Mouse (Mus musculus): ENCODE data around the gene Anapc1. TPM values are rescaled to one million over a fixed set of nuclear protein-coding genes. Genes with fewer than 3 reads are reported as not detected.

The Anapc1 gene
- polyA plus RNA-seq (2016; fragmentation: Nextera tagmentation; extraction: Ambion mirVana) = 67.1 and 69.8 TPM in 2 replicates

DNA sequence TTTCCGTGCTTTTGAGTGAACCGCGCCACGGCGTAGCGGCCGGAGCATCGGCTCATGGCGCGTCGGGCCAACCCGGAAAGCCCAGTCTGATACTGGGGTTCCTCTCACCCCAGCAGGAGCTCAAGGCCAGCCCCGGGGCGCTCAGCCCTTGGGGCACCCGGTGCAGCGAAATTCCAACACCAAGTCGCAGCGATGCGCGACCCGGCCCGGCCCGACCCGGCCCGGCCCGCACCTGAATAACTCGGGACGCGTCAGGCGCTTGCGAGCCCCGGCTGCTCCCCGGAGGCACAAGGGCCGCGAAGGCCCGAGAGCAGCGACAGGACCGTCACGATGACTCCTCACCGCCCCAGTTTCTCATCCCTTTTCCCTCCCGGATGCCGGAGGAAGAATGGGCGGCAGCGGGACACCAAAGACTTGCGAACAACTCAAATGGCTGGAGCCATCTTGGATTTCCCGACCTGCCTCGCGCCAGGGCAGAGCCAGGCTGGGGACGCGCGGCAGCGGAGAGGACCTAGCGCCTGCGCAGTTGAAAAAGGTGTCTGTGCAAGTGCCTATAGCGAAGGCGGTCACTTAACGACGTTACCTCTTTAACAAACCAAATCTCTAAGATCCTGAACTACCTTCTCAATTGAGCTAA lies at the start of gene Anapc1:
Gene Anapc1, minus strand, starts transcription at position 471 of the 637 bp plus-strand sequence.
- Histone ChIP-seq H3K27ac (peak within 1 kb of the TSS; percentile 57; the same call in 1 of the 2 replicates), H3K4me3 (peak within 1 kb of the TSS; percentile 95), H3K4me2 (replicated peaks) (peak within 1 kb of the TSS; percentile 71), H3K27me3 (replicated peaks) (no peaks in the 10 kb centered on the region), H3K4me1 (peaks cover 12% of the 10 kb centered on the region), H3K9me3 (no peaks in the 10 kb centered on the region), H3K9ac (peak within 1 kb of the TSS; percentile 94), H3K36me3 (peaks cover 13% of the 10 kb centered on the region)
- peak; percentile 96 for ATAC-seq (ENCODE audit: low FRiP score, low read depth)
- under 1% methylated on average over 58 of the region's 58 CpGs for WGBS

DNA sequence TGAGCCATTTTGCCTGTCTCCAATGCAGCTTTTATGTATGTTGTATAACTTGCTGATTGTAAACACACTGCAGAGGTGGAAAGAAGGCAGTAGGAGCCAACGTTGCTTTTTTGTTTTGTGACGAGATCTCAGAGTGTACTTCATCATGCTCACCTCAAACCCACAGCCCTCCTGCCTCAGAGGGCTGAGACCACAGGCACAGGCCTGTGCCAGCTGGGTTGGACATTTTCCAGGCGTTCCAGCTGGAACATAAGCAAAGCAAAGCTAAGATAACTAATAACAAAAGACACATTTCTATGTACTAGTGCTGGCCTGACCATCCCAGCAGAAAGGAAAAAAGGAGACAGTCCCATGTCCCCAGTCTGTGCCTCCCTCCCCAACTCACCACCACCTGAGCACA lies 47.9 kb upstream of the Anapc1 start:
- Histone ChIP-seq H3K4me3 (no peak overlapping the region), H3K9me3 (no peaks in the 10 kb centered on the region), H3K4me2 (replicated peaks) (no peak overlapping the region), H3K27me3 (replicated peaks) (no peaks in the 10 kb centered on the region), H3K9ac (no peak overlapping the region), H3K4me1 (no peaks in the 10 kb centered on the region), H3K36me3 (no peaks in the 10 kb centered on the region), H3K27ac (no peak overlapping the region)
- 70% methylated on average over 3 of the region's 3 CpGs for WGBS
- no peak for ATAC-seq (ENCODE audit: low FRiP score, low read depth)

DNA sequence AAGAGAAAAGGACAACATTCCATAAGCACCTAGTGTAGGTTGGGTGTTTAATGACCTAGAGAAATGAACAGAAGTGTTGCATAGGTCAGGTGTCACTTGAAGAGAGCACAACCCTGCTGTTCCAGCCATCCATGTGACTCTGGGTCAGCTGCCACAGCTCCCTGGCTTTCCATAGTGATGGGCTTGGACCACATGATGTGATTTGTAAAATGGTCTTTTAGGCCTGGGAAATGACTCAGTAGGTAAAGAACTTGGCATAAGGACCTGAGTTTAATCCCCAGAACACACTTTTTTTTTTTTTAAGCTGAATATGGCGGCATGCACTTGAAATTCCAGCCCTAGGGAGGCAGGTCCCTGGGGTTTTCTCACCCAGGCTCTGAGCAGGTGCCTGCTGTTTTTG lies 44.8 kb upstream of the Anapc1 start:
- Histone ChIP-seq H3K4me2 (replicated peaks) (no peak overlapping the region), H3K4me1 (0 out of 2 replicates have a peak, but pooled peaks cover 4% of the 10 kb centered on the region), H3K27ac (no peak overlapping the region), H3K36me3 (no peaks in the 10 kb centered on the region), H3K9me3 (no peaks in the 10 kb centered on the region), H3K9ac (no peak overlapping the region), H3K27me3 (replicated peaks) (no peaks in the 10 kb centered on the region), H3K4me3 (no peak overlapping the region)
- 74% methylated on average over 1 of the region's 1 CpGs for WGBS
- ATAC-seq (ENCODE audit: low FRiP score, low read depth) = no peak

DNA sequence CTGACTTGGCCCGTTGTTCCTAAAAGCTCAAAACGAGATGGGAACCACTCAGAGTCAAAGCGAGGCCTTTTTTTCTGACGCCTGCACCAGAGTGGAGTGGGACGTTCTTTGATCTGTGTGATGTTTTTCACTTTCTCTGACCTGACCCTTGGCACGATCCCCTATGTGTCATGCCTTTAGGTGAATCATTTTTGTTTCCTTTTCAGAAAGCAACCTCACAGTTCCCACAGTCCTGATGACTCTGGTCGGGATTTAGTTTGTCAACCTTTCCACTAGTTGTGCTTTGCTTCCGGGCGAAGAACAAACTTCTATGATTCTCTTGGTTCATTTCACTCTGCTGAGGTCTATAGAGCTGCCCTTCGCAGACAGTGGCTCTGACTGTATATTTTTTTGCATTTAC lies 44.3 kb upstream of the Anapc1 start:
- H3K27ac ChIP-seq = no peak overlapping the region
- H3K9ac ChIP-seq = no peak overlapping the region
- ATAC-seq (ENCODE audit: low FRiP score, low read depth) = no peak
- no peak overlapping the region for H3K4me3 ChIP-seq
- H3K36me3 ChIP-seq = no peaks in the 10 kb centered on the region
- H3K4me2 ChIP-seq (replicated peaks) = no peak overlapping the region
- 77% methylated on average over 10 of the region's 10 CpGs for WGBS
- H3K27me3 ChIP-seq (replicated peaks) = no peaks in the 10 kb centered on the region
- 0 out of 2 replicates have a peak, but pooled peaks cover 4% of the 10 kb centered on the region for H3K4me1 ChIP-seq
- no peaks in the 10 kb centered on the region for H3K9me3 ChIP-seq

DNA sequence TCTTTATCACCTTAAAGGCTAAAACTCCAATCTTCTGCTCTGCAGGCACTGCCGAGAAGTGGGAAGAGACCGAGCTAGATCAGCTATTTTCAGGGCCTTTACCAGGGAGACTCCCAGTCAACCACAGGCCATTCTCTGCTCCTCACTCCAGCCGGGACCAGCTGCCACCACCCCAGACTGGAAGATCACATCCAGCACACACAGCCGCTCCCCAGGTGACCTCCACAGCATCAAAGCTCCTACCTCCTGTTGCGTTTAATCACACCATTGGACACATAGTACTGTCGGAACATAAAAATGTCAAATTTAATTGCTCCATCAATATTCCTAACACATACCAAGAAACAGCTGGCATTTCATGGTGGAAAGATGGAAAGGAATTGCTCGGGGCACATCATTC lies 42.0 kb upstream of the Anapc1 start:
- 42% methylated on average over 7 of the region's 7 CpGs for WGBS
- no peaks in the 10 kb centered on the region for H3K9me3 ChIP-seq
- no peak overlapping the region for H3K9ac ChIP-seq
- no peaks in the 10 kb centered on the region for H3K27me3 ChIP-seq (replicated peaks)
- H3K4me3 ChIP-seq = no peak overlapping the region
- no peak for ATAC-seq (ENCODE audit: low FRiP score, low read depth)
- H3K27ac ChIP-seq = no peak overlapping the region
- H3K4me1 ChIP-seq = 0 out of 2 replicates have a peak, but pooled peaks cover 4% of the 10 kb centered on the region
- H3K36me3 ChIP-seq = no peaks in the 10 kb centered on the region
- H3K4me2 ChIP-seq (replicated peaks) = no peak overlapping the region

DNA sequence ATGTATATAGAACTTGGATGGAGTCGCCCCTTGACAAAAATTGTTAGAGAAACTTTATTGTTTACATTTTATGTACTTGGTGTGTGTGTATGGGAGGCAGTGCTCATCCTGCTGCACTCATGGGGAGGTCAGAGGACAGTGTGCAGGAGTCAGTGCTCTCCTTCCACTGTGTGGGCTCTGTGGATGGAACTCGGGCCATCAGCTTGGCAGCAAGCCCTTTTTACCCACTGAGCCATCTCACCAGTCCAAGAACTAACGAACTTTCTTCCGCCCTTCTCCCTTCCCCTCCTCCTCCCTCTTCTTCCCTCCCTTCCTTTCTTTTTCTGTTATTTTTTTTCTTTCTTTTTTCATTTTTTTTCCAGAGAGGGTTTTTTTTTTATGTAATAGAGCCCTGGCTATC lies 40.9 kb upstream of the Anapc1 start:
- Histone ChIP-seq H3K27ac (no peak overlapping the region), H3K9me3 (no peaks in the 10 kb centered on the region), H3K4me2 (replicated peaks) (no peak overlapping the region), H3K36me3 (no peaks in the 10 kb centered on the region), H3K4me1 (0 out of 2 replicates have a peak, but pooled peaks cover 4% of the 10 kb centered on the region), H3K9ac (no peak overlapping the region), H3K4me3 (no peak overlapping the region), H3K27me3 (replicated peaks) (no peaks in the 10 kb centered on the region)
- 82% methylated on average over 4 of the region's 4 CpGs for WGBS
- no peak for ATAC-seq (ENCODE audit: low FRiP score, low read depth)

DNA sequence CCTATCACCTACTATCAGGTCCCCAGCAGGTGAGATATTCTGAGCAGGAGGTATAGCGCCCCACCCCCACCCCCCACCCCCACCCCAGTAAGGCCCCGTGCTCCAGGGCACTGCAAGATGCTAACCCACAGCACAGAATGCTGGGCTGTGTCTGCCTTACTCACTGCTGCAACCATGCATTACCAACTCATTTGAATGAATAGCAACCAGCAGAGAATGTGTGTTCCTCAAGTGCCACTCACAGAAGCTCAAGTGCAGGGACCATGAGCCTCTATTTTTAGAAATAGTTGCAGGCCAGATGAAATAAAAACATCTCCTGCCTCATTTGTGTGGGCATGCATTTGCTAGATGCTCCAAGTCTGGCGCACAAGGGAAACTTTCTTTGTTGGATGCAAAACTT lies 40.4 kb upstream of the Anapc1 start:
- no peak for ATAC-seq (ENCODE audit: low FRiP score, low read depth)
- Histone ChIP-seq H3K9ac (no peak overlapping the region), H3K4me2 (replicated peaks) (no peak overlapping the region), H3K27ac (no peak overlapping the region), H3K4me1 (0 out of 2 replicates have a peak, but pooled peaks cover 4% of the 10 kb centered on the region), H3K36me3 (no peaks in the 10 kb centered on the region), H3K9me3 (no peaks in the 10 kb centered on the region), H3K4me3 (no peak overlapping the region), H3K27me3 (replicated peaks) (no peaks in the 10 kb centered on the region)
- WGBS = 60% methylated on average over 3 of the region's 3 CpGs

DNA sequence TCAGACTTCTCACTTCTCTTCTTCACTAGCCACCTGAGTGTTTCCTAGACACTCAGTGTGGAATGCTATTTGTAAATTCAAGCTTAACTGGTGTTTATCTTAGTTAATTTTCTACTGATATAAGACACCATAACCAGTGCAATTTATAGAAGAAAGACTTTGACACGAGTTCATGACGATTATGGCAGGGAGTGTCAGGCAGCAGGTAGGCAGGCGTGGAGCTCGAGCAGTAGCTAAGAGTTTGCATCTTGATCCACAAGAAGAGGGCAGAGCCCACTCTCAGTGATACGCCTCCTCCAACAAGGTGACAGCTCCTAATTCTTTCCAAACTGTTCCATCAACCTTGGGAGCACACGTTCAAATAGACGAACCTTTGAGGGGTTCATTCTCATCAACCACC lies 39.4 kb upstream of the Anapc1 start:
- no peak for ATAC-seq (ENCODE audit: low FRiP score, low read depth)
- 87% methylated on average over 7 of the region's 7 CpGs for WGBS

DNA sequence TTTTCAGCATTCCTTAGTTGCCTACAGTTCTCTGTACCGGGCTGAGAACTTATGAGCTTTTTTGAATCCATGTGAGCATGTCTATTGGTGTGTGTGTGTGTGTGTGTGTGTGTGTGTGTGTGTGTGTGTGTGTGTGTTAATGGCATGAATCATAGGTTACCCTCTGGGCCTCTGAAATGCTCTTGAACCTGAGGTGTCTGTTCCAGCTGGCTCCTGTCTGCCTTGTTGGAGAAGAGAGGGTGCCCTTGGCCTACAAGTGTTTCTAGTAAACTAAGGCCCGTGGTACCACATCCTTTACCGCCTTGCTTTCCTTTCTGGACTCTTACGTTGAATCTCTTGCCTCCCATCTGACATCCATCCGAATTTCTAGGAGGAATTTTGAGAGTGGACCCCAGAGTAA lies 38.9 kb upstream of the Anapc1 start:
- Histone ChIP-seq H3K36me3 (no peaks in the 10 kb centered on the region), H3K9ac (no peak overlapping the region), H3K9me3 (no peaks in the 10 kb centered on the region), H3K27ac (no peak overlapping the region), H3K27me3 (replicated peaks) (no peaks in the 10 kb centered on the region), H3K4me1 (0 out of 2 replicates have a peak, but pooled peaks cover 4% of the 10 kb centered on the region), H3K4me3 (no peak overlapping the region), H3K4me2 (replicated peaks) (no peak overlapping the region)
- 86% methylated on average over 5 of the region's 5 CpGs for WGBS
- no peak for ATAC-seq (ENCODE audit: low FRiP score, low read depth)

More for the DNA sequence above, 39.4 kb upstream of the Anapc1 start:
- Histone ChIP-seq H3K9ac (no peak overlapping the region), H3K27me3 (replicated peaks) (no peaks in the 10 kb centered on the region), H3K4me2 (replicated peaks) (no peak overlapping the region), H3K27ac (no peak overlapping the region), H3K4me1 (0 out of 2 replicates have a peak, but pooled peaks cover 4% of the 10 kb centered on the region), H3K36me3 (no peaks in the 10 kb centered on the region), H3K4me3 (no peak overlapping the region), H3K9me3 (no peaks in the 10 kb centered on the region)

DNA sequence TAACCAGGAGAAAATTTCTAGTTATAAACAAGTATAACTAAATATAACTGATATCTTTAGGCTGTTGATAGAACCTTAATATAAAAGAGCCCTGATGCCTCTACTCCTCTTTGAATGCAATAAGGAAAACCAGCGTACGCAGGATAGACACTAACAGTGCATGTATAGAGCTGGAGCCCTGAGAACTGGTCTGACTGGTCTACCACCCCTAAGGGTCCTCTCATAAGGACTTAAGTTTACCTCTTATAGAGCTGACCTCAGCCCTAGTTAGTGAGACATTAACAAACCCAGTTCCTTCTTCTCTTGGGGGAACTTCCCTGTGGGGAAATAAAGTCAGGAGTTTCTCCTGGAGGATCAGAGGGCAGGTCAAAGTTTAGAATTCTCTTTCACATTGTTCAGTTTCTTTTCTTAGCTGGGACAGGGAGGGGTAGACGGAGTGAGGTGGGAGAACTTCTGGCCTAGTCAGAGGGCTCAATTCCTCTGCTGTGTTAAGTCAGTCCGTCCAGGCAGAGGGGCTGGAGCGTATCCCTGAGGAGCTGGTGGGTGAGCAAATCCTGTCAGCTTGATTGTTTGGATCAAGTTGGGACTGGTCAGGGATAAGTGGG lies 35.0 kb upstream of the Anapc1 start:
- Histone ChIP-seq H3K36me3 (no peaks in the 10 kb centered on the region), H3K4me3 (no peak overlapping the region), H3K27ac (no peak overlapping the region), H3K27me3 (replicated peaks) (no peaks in the 10 kb centered on the region), H3K9me3 (no peaks in the 10 kb centered on the region), H3K4me1 (no peaks in the 10 kb centered on the region), H3K4me2 (replicated peaks) (no peak overlapping the region), H3K9ac (no peak overlapping the region)
- no peak for ATAC-seq (ENCODE audit: low FRiP score, low read depth)
- 89% methylated on average over 5 of the region's 5 CpGs for WGBS

DNA sequence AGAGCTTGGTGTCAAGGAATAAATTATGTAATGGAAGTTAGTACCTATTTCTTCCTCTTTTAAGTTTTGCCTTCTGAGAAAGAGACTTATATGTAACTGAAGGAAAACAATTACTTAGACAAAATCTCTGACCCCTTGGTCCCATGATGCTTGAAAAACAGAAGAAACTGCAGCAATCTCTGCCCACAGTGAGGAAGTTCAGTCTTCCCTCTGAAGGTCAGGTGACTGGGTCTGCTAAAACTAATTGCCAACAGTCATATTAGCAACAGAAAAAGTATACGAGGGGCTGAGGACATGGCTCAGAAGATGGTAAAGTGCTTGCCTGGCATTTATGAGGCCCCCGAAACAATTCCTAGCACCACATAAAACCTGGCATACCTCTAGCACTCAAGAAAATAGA lies 32.2 kb upstream of the Anapc1 start:
- no peak overlapping the region for H3K4me3 ChIP-seq
- no peak overlapping the region for H3K27ac ChIP-seq
- no peak overlapping the region for H3K9ac ChIP-seq
- 93% methylated on average over 2 of the region's 2 CpGs for WGBS
- ATAC-seq (ENCODE audit: low FRiP score, low read depth) = no peak
- no peaks in the 10 kb centered on the region for H3K27me3 ChIP-seq (replicated peaks)
- no peak overlapping the region for H3K4me2 ChIP-seq (replicated peaks)
- H3K9me3 ChIP-seq = no peaks in the 10 kb centered on the region
- H3K4me1 ChIP-seq = no peaks in the 10 kb centered on the region
- no peaks in the 10 kb centered on the region for H3K36me3 ChIP-seq

DNA sequence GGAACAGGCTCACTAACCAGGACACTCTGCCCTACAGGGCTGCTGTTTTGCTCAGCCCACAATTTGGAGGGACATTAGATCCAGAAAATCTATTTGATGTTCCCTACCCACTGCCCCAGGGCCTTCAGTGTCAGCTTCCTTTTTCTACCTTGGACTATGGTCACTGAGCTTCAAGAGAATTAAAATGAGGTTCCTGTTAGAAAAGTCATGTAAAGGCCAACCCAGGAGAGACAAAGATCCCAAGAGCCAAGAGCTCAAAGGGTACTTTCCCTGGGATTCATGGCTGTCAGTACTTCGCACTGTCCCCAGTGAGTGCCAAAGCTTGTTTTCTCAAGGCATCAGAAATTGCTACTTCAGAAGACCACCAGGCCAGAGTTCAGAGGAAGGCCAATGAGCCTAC lies 28.8 kb upstream of the Anapc1 start:
- no peak overlapping the region for H3K9ac ChIP-seq
- no peak overlapping the region for H3K4me2 ChIP-seq (replicated peaks)
- H3K4me3 ChIP-seq = no peak overlapping the region
- peaks cover 6% of the 10 kb centered on the region; the same call in 1 of the 2 replicates for H3K4me1 ChIP-seq
- ATAC-seq (ENCODE audit: low FRiP score, low read depth) = no peak
- H3K9me3 ChIP-seq = no peaks in the 10 kb centered on the region
- 100% methylated on average over 1 of the region's 1 CpGs for WGBS
- no peaks in the 10 kb centered on the region for H3K27me3 ChIP-seq (replicated peaks)
- no peak overlapping the region for H3K27ac ChIP-seq
- no peaks in the 10 kb centered on the region for H3K36me3 ChIP-seq

Measured in neural tube, embryonic 12.5 days (tissue).